Mouse (Mus musculus): ENCODE results near the gene Gpr31b.
A peak's percentile ranks its signal among the peaks of the same experiment; 100 is the strongest.

DNA sequence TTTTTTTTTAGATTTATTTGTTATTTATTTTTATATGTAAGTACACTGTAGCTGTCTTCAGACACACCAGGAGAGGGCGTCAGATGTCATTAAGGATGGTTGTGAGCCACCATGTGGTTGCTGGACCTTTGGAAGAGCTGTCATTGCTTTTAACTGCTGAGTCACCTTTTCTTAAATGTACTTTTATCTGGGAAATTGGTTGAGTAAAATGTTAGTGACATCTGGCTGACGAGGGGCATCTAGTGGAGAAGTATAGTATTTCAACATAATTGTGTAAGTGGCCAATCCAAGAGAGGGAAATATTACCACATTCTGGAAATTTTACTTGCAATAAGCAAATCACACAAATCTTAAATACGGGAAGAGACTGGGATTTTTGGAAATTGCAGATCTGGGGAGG is 42.2 kb downstream of the Gpr31b start:
- peak; percentile 83 for TF ChIP-seq CTCF (IDR thresholded peaks at IDR 0.05)
- no peak for TF ChIP-seq POLR2A (IDR thresholded peaks at IDR 0.05; ENCODE audit: insufficient read depth, low read depth, low read length)
- no peak for TF ChIP-seq EP300 (IDR thresholded peaks at IDR 0.05; ENCODE audit: insufficient read depth, low read depth, low read length)

All from heart, adult 2 months (tissue).